Mouse (Mus musculus): ENCODE results near the gene Fis1. TPM values are rescaled to one million over a fixed set of nuclear protein-coding genes. Genes with fewer than 3 reads are reported as not detected.

Gene Fis1
- total RNA-seq, 1 experiment from 2014 or later = 216 TPM

- ATAC-seq (replicated peaks; ENCODE audit: insufficient number of reproducible peaks, low FRiP score, low TSS enrichment, poor library complexity, severe bottlenecking) = no peak
Measured at GRCm38 (mm10) chr5:137000612-137001011, 47.5 kb downstream of the Fis1 start.

GRCm38 (mm10) chr5:137007276-137007675, 54.2 kb downstream of the Fis1 start:
- no peak for ATAC-seq (replicated peaks; ENCODE audit: insufficient number of reproducible peaks, low FRiP score, low TSS enrichment, poor library complexity, severe bottlenecking)

- no peak for ATAC-seq (replicated peaks; ENCODE audit: insufficient number of reproducible peaks, low FRiP score, low TSS enrichment, poor library complexity, severe bottlenecking)
Measured at GRCm38 (mm10) chr5:137009988-137010387, 56.9 kb downstream of the Fis1 start.

DNA sequence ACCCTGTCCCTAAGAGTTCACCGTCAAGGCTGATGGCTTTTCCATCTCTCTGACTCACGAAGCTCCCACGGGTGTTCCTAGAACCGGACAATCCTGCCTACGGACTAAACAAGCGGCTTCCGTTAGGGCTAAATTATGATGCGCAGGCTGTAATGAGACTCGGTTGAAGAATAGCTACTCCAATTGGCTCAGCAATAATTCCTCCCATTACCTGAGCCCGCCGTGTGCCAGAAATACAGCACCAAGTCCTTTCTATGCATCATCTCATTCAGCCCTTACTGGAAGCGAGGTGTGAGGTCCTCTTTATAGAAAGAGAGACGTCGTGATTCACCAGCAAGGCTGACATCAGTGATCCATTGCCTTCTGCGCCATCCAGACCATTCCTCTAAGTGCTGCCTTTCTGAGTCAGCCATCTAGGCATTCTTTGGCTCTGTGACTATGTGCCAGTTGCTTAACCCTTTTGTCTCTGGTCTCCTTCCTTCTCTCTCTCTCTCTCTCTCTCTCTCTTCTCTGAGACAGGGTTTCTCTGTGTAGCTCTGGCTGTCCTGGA, 59.4 kb downstream of the Fis1 start:
- ATAC-seq (replicated peaks; ENCODE audit: insufficient number of reproducible peaks, low FRiP score, low TSS enrichment, poor library complexity, severe bottlenecking) = no peak

Other genes starting within 250 kb of the Fis1 start
- not detected in 3 replicates for gene Col26a1, start 70.1 kb upstream of the Fis1 start, total RNA-seq (2017)
- gene Ift22, start 45.1 kb upstream of the Fis1 start, total RNA-seq (2017) = 2.3 to 8.5 TPM (median 3.4 TPM) in 3 replicates
- gene Cldn15, start 13.3 kb downstream of the Fis1 start, total RNA-seq (2017) = 1.7 to 5.1 TPM (median 1.8 TPM) in 3 replicates
- gene Plod3, start 33.7 kb downstream of the Fis1 start, total RNA-seq (2017) = 193 to 207 TPM (median 205 TPM) in 3 replicates
- 21.8 to 58.2 TPM (median 38.8 TPM) in 3 replicates for gene Znhit1, start 34.7 kb downstream of the Fis1 start, total RNA-seq (2017)
- gene Vgf, start 73.1 kb downstream of the Fis1 start, total RNA-seq (2017) = not detected in 3 replicates
- gene Ap1s1, start 92.9 kb downstream of the Fis1 start, total RNA-seq (2017) = 11.6 to 30.8 TPM (median 18.7 TPM) in 3 replicates
- not detected in 3 replicates for gene Serpine1, start 119.0 kb downstream of the Fis1 start, total RNA-seq (2017)
- gene Trim56, start 162.9 kb downstream of the Fis1 start, total RNA-seq (2017) = 36.1 to 76.1 TPM (median 37.9 TPM) in 3 replicates
- not detected in 3 replicates for gene Muc3, start 196.0 kb downstream of the Fis1 start, total RNA-seq (2017)